Mouse (Mus musculus) hindbrain, embryonic 14.5 days (tissue): ENCODE data around the gene Tmem86b. TPM values are rescaled to one million over a fixed set of nuclear protein-coding genes. Genes with fewer than 3 reads are reported as not detected.

Experiments
- microRNA-seq: library from miRNA; unstranded; fragments of <30 nt; microRNA quantifications from one replicate; pipeline ENCODE4, GENCODE M21; 2016
- polyA plus RNA-seq: library from polyadenylated mRNA; unstranded; fragments of >200 nt; fragmentation: Nextera tagmentation; extraction: Ambion mirVana; gene quantifications from 2 replicates; pipeline ENCODE4 v1.2.1, GENCODE M21; 2014

Tmem86b gene
- polyA plus RNA-seq, 1 experiment from 2014 or later: 2.7 TPM

Small RNAs within 50 kb of the gene (microRNA-seq; reads per million reads assigned to microRNA genes)
- gene Gm23577: not detected

Other genes starting within 250 kb of the Tmem86b start
- gene Gp6, start 233.7 kb downstream of the Tmem86b start, polyA plus RNA-seq: 0.20 TPM in 1 of 2 replicates, not detected in the other
- 41.6 and 45.5 TPM in 2 replicates for gene Rdh13, start 185.8 kb downstream of the Tmem86b start, polyA plus RNA-seq
- gene Eps8l1, start 170.7 kb downstream of the Tmem86b start, polyA plus RNA-seq: 6.6 and 7.3 TPM in 2 replicates
- 50.1 and 54.7 TPM in 2 replicates for gene Ppp1r12c, start 129.7 kb downstream of the Tmem86b start, polyA plus RNA-seq
- gene Tnnt1, start 115.0 kb downstream of the Tmem86b start, polyA plus RNA-seq: 1.8 and 3.9 TPM in 2 replicates
- 0.36 and 0.46 TPM in 2 replicates for gene Tnni3, start 107.2 kb downstream of the Tmem86b start, polyA plus RNA-seq
- 1.0 and 1.5 TPM in 2 replicates for gene Dnaaf3, start 99.0 kb downstream of the Tmem86b start, polyA plus RNA-seq
- gene Syt5, start 83.9 kb downstream of the Tmem86b start, polyA plus RNA-seq: 77.0 and 90.9 TPM in 2 replicates
- 0.17 and 0.55 TPM in 2 replicates for gene Ptprh, start 27.4 kb downstream of the Tmem86b start, polyA plus RNA-seq
- gene Ppp6r1, start 27.6 kb upstream of the Tmem86b start, polyA plus RNA-seq: 6.2 and 8.4 TPM in 2 replicates
- 146 and 154 TPM in 2 replicates for gene Hspbp1, start 53.6 kb upstream of the Tmem86b start, polyA plus RNA-seq
- gene Brsk1, start 59.2 kb upstream of the Tmem86b start, polyA plus RNA-seq: 10.3 and 10.5 TPM in 2 replicates
- 0.12 and 0.24 TPM in 2 replicates for gene Tmem150b, start 93.8 kb upstream of the Tmem86b start, polyA plus RNA-seq
- 44.9 and 53.7 TPM in 2 replicates for gene Kmt5c, start 108.7 kb upstream of the Tmem86b start, polyA plus RNA-seq
- 18.6 and 19.7 TPM in 2 replicates for gene Cox6b2, start 121.7 kb upstream of the Tmem86b start, polyA plus RNA-seq
- not detected in 2 replicates for gene Fam71e2, start 139.9 kb upstream of the Tmem86b start, polyA plus RNA-seq
- gene Il11, start 151.4 kb upstream of the Tmem86b start, polyA plus RNA-seq: 0.35 and 0.41 TPM in 2 replicates
- gene Tmem190, start 151.5 kb upstream of the Tmem86b start, polyA plus RNA-seq: not detected in 2 replicates
- gene Tmem238, start 158.2 kb upstream of the Tmem86b start, polyA plus RNA-seq: 3.2 and 4.1 TPM in 2 replicates
- 175 and 192 TPM in 2 replicates for gene Rpl28, start 161.5 kb upstream of the Tmem86b start, polyA plus RNA-seq
- 285 and 293 TPM in 2 replicates for gene Ube2s, start 181.2 kb upstream of the Tmem86b start, polyA plus RNA-seq
- gene Shisa7, start 213.3 kb upstream of the Tmem86b start, polyA plus RNA-seq: 13.1 and 15.6 TPM in 2 replicates
- 2.8 and 3.7 TPM in 2 replicates for gene Isoc2b, start 238.8 kb upstream of the Tmem86b start, polyA plus RNA-seq
- gene Isoc2a, start 245.7 kb upstream of the Tmem86b start, polyA plus RNA-seq: 0.47 and 0.82 TPM in 2 replicates